ENCODE assay signal across 9 mouse cellular contexts in genomic region chr6:108796706-108797105, GRCm38 (mm10). TPM values are rescaled to one million over a fixed set of nuclear protein-coding genes. Genes with fewer than 3 reads are reported as not detected.
DNase-seq lines count a peak whose midpoint lies in the region; ATAC-seq lines count a peak whose summit lies in the region.
"Had no signal": no experiment of that assay in that cellular context is flagged by ENCODE, and none has a peak within 500 bp of the region (broad histone marks: within the 10 kb centered on the region; RNA-seq: fewer than 3 reads in every experiment).

No protein-coding gene starts in this region.

- no peaks in the 10 kb centered on the region for H3K9me3 ChIP-seq in kidney, embryonic 14.5 days (ENCODE audit: control insufficient read depth, low read length)

- no peak overlapping the region for H3K4me3 ChIP-seq in kidney, embryonic 14.5 days (ENCODE audit: low read length)
- H3K4me3 ChIP-seq: erythroblast, embryonic 14.5 days had no signal

- peak; percentile 54 to 69 for DNase-seq in adrenal gland, adult (ENCODE audit: inconsistent age in 2 of 2, low spot score in 1 of 2)
- DNase-seq in adrenal gland, postnatal 4 days (ENCODE audit: low spot score in 2 of 2) = no peak
- no peak for DNase-seq in kidney, adult 8-10 months
- peak; percentile 59 for DNase-seq in lung, postnatal 14 days
- DNase-seq in urinary bladder, postnatal 10 days (ENCODE audit: low spot score) = no peak
- no peak for DNase-seq in spleen, postnatal 10 days (ENCODE audit: low spot score in 2 of 2)

- H3K27me3 ChIP-seq in kidney, embryonic 14.5 days (ENCODE audit: control insufficient read depth, insufficient read depth, low read length) = no peaks in the 10 kb centered on the region

- H3K27ac ChIP-seq in kidney, embryonic 14.5 days (ENCODE audit: low read depth, low read length) = no peak overlapping the region

- 32% methylated on average over 2 of the region's 2 CpGs for WGBS in kidney, embryonic 14.5 days

- no peak overlapping the region for H3K9ac ChIP-seq in kidney, embryonic 14.5 days (ENCODE audit: low read depth, low read length)

- 0 out of 2 replicates have a peak, but pooled peaks cover 2% of the 10 kb centered on the region for H3K4me1 ChIP-seq in kidney, embryonic 14.5 days (ENCODE audit: control insufficient read depth, insufficient read depth, low read length)

- H3K36me3 ChIP-seq in kidney, embryonic 14.5 days (ENCODE audit: control insufficient read depth, insufficient read depth, low read length) = no peaks in the 10 kb centered on the region

- no peak overlapping the region for H3K4me2 ChIP-seq in kidney, embryonic 14.5 days (replicated peaks; ENCODE audit: low read depth, low read length)

- peak; percentile 92 for ATAC-seq in kidney, embryonic 14.5 days (ENCODE audit: low FRiP score, low TSS enrichment)
- ATAC-seq in common myeloid progenitor, adult 5-6 weeks (replicated peaks; ENCODE audit: low read depth, poor library complexity, severe bottlenecking) = 0 out of 2 replicates have a peak, but pooled peaks have one; percentile 36

RNA-seq across cellular contexts. Expression of gene Arl8b, which starts 13.8 kb away (rescaled TPM):
- 10 to 100 TPM; 91.3 to 92.5 TPM for total RNA-seq in adrenal gland, postnatal 4 days (2021)
- 57.2 and 83.3 TPM in 2 replicates for polyA plus RNA-seq in kidney, embryonic 14.5 days (2014; fragmentation: Nextera tagmentation; extraction: Ambion mirVana)
- 59.3 and 88.5 TPM in 2 replicates for total RNA-seq in common myeloid progenitor, adult 5-6 weeks (2017)

RNA-seq across cellular contexts. Expression of gene Edem1, which starts 31.7 kb away (rescaled TPM):
- total RNA-seq in adrenal gland, postnatal 4 days (2021) = 10 to 100 TPM; 40.1 to 41.1 TPM
- 20.7 and 26.4 TPM in 2 replicates for polyA plus RNA-seq in kidney, embryonic 14.5 days (2014; fragmentation: Nextera tagmentation; extraction: Ambion mirVana)
- 23.2 and 41.7 TPM in 2 replicates for total RNA-seq in common myeloid progenitor, adult 5-6 weeks (2017)

Comparison
In these comparisons a context has a peak if more than half of its experiments do, and no peak if none do; other contexts are left out.
1. DNase-seq: peak in adrenal gland, adult (2 of 2) and lung, postnatal 14 days (single experiment); none in adrenal gland, postnatal 4 days (0 of 2), kidney, adult 8-10 months (0 of 2), urinary bladder, postnatal 10 days (single experiment) and spleen, postnatal 10 days (0 of 2).